Mouse (Mus musculus): Measurements from ENCODE around the gene Nkx2-3.

Nkx2-3 gene

GRCm38 (mm10) chr19:43605666-43606551 is 6.2 kb upstream of the Nkx2-3 start:
- no peak for DNase-seq (ENCODE audit: low read depth, low spot score)

GRCm38 (mm10) chr19:43606552-43607530 is 5.3 kb upstream of the Nkx2-3 start:
- no peak for DNase-seq (ENCODE audit: low read depth, low spot score)

- no peak for DNase-seq (ENCODE audit: low read depth, low spot score)
Measured at GRCm38 (mm10) chr19:43607842-43608680, 4.1 kb upstream of the Nkx2-3 start.

- no peak for DNase-seq (ENCODE audit: low read depth, low spot score)
Measured at GRCm38 (mm10) chr19:43608711-43609457, 3.2 kb upstream of the Nkx2-3 start.

- DNase-seq (ENCODE audit: low read depth, low spot score), result no peak
Measured at GRCm38 (mm10) chr19:43609458-43610330, 2.4 kb upstream of the Nkx2-3 start.

- DNase-seq (ENCODE audit: low read depth, low spot score), result no peak
Measured at GRCm38 (mm10) chr19:43610341-43610848, 1.7 kb upstream of the Nkx2-3 start.

- no peak for DNase-seq (ENCODE audit: low read depth, low spot score)
Measured at GRCm38 (mm10) chr19:43611110-43611509, 1.0 kb upstream of the Nkx2-3 start.

DNA sequence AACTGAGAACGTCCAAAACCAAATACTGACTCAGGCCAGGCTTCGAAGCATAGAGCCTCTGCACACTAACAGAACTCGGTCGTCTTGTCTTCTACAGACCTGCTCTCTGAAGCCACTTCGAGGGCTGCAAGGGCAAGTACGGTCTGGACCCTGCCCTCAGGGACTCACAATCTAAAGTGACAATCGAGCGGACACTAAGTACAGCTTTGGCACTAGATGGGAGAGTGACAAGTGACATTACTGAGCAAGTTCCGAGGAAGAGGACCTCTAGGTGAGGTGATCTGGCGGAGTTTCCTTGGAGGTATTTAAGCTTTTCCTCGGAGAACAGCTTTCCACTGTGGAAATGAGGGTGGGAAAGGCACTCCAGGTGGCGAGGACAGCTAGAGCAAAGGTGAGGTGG is 564 bp upstream of the Nkx2-3 start:
- DNase-seq (ENCODE audit: low read depth, low spot score), result no peak

DNA sequence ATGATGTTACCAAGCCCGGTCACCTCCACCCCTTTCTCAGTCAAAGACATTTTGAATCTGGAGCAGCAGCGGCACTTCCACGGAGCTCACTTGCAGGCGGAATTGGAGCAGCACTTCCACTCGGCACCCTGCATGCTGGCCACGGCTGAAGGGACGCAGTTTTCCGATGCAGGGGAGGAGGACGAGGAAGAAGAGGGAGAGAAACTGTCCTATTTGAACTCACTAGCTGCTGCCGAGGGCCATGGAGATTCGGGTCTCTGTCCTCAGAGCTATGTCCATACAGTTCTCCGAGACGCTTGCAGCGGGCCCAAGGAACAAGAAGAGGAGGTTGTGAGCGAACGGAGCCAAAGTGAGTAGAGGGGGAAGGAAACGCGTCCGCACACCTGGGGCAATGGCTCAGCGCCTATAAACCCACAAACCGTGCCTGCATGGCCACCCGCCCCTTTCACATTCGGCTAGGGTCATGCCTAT is 411 bp downstream of the Nkx2-3 start:
- no peak for DNase-seq (ENCODE audit: low read depth, low spot score)

- DNase-seq (ENCODE audit: low read depth, low spot score), result no peak
Measured at GRCm38 (mm10) chr19:43613293-43614130, 1.4 kb downstream of the Nkx2-3 start.

DNA sequence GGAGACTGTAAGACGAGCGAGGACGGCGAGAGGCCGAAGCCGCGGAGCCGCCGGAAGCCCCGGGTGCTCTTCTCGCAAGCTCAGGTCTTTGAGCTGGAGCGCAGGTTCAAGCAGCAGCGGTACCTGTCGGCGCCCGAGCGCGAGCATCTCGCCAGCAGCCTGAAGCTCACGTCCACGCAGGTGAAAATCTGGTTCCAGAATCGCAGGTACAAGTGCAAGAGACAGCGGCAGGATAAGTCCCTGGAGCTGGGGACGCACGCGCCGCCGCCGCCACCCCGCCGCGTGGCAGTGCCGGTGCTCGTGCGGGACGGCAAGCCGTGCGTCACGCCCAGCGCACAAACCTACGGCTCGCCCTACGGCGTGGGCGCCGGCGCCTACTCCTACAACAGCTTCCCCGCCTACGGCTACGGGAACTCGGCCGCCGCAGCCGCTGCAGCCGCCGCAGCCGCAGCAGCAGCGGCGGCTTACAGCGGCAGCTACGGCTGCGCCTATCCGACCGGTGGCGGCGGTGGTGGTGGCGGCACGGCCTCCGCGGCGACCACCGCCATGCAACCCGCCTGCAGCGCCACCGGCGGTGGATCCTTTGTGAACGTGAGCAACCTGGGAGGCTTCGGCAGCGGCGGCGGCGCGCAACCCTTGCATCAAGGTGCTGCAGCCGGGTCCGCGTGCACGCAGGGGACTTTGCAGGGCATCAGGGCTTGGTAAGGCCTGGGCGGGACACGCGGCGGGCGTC is 2.4 kb downstream of the Nkx2-3 start:
- DNase-seq (ENCODE audit: low read depth, low spot score), result no peak

DNA sequence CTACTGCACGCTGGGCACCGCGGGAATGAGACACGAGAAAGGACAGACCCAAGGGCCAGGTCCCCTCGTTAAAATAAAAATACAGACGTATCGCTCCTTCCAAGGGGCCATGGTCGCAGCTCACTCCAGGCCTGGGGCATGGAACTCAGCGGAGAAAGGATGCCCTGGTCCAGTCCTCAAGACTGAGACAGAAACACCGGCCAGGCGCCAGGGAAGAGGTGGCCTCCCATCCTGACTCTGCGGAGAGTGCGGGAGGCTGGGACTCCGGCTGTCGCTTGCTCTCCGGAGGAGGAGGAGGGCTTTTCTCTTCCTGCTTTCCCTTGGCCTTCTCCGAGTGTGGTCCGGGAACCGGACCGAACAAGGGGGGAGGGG is 2.9 kb downstream of the Nkx2-3 start:
- no peak for DNase-seq (ENCODE audit: low read depth, low spot score)

GRCm38 (mm10) chr19:43615571-43616414 is 3.7 kb downstream of the Nkx2-3 start:
- DNase-seq (ENCODE audit: low read depth, low spot score), result no peak

- no peak for DNase-seq (ENCODE audit: low read depth, low spot score)
Measured at GRCm38 (mm10) chr19:43616415-43616861, 4.3 kb downstream of the Nkx2-3 start.

DNA sequence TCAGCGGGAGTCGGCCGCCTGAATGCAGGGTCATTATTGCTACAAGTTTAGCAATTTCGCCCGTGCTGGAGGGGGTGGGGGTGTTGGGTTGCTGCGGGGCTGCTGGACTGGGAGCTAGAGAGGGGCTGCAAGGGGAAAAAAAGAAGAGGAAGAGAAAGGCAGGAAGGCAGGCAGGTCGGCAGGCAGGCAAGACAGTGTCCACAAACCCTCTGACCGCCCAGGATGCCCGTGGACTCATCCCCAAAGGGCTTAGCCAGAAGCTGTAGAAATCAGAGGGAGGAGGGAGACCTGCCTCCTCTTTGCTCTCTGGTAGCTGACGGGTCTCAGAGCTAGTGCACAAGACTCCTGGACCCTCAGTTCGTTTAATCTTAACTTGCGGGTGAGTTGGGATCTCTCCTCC is 4.8 kb downstream of the Nkx2-3 start:
- no peak for DNase-seq (ENCODE audit: low read depth, low spot score)

DNA sequence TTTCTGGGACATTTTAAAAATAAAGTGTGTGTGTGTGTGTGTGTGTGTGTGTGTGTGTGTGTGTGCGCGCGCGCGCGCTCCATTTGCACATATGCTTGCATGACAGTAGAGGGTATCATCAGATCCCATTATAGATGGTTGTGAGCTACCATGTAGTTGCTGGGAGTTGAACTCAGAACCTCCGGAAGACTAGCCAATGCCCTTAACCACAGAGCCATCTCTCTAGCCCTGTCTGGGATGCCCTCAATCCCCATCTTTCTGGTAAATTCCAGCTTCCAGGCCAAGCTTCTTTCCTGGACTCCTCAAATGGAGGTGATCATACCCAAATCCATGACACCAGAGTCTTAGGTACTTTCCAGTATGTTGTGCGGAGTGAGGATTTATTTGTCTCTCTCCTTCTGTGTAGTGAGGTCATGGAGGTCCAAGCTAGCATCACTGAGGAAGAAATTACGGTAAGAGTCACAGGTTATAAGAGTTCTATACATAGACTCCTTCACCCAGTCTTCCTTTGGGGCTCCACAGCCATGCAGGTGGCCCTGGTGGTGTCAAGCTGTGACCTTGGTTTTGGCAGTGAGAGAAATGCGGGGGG is 5.7 kb downstream of the Nkx2-3 start:
- no peak for DNase-seq (ENCODE audit: low read depth, low spot score)
